Mouse (Mus musculus) cerebellum, adult 2 months (tissue): ENCODE measurements at regions not wholly inside any gene's neighbourhood (a gene's known extent, or its start where the extent isn't known, plus 50 kb on each side); places are given as distances from the start of the nearest gene placed in this dataset.

Experiments
- CTCF ChIP-seq: fragments of 200-500 bp; IDR thresholded peaks from 2 replicates; pipeline ENCODE4 v1.5.1; 2011; ENCODE audit warnings: low read depth, mild to moderate bottlenecking, control low read depth, low read length, moderate library complexity, borderline replicate concordance; ENCODE audit not compliant: insufficient read depth
- POLR2A ChIP-seq: fragments of 200-500 bp; IDR thresholded peaks from 2 replicates; pipeline ENCODE4 v1.6.1; 2011; ENCODE audit warnings: low read length, control low read depth, borderline replicate concordance; ENCODE audit not compliant: insufficient read depth

GRCm38 (mm10) chr2:103177361-103177760 lies 103.9 kb downstream of the Apip start:
- TF ChIP-seq CTCF (no peak), POLR2A (no peak)
